Mouse (Mus musculus): ENCODE results near the gene 1700017N19Rik. TPM values are rescaled to one million over a fixed set of nuclear protein-coding genes. Genes with fewer than 3 reads are reported as not detected.
A peak's percentile ranks its signal among the peaks of the same experiment; 100 is the strongest.

1700017N19Rik gene
- polyA plus RNA-seq, 1 experiment from 2014 or later: not detected

- no peak for ATAC-seq (replicated peaks; ENCODE audit: low FRiP score, low read depth)
- no peak overlapping the region for H3K27ac ChIP-seq
- no peak overlapping the region for H3K9ac ChIP-seq (ENCODE audit: low read depth, low read length)
- H3K4me3 ChIP-seq (replicated peaks; ENCODE audit: low read depth, low read length): no peak overlapping the region
- H3K27me3 ChIP-seq (ENCODE audit: insufficient read depth, low read length): no peaks in the 10 kb centered on the region
- no peaks in the 10 kb centered on the region for H3K9me3 ChIP-seq (replicated peaks; ENCODE audit: low read length)
- WGBS: 76% methylated on average over 7 of the region's 7 CpGs
- peaks cover 4% of the 10 kb centered on the region; the same call in 1 of the 2 replicates for H3K36me3 ChIP-seq (ENCODE audit: insufficient read depth, low read length)
- H3K4me2 ChIP-seq (ENCODE audit: low read length): no peak overlapping the region
- no peak for DNase-seq (ENCODE audit: low spot score)
- no peak for TF ChIP-seq CTCF (IDR thresholded peaks at IDR 0.05; ENCODE audit: low read depth)
- no peaks in the 10 kb centered on the region for H3K4me1 ChIP-seq (replicated peaks; ENCODE audit: insufficient read depth, low read length)
These were observed 15.0 kb upstream of the 1700017N19Rik start for GRCm38 (mm10) chr10:100575294-100575693.

DNA sequence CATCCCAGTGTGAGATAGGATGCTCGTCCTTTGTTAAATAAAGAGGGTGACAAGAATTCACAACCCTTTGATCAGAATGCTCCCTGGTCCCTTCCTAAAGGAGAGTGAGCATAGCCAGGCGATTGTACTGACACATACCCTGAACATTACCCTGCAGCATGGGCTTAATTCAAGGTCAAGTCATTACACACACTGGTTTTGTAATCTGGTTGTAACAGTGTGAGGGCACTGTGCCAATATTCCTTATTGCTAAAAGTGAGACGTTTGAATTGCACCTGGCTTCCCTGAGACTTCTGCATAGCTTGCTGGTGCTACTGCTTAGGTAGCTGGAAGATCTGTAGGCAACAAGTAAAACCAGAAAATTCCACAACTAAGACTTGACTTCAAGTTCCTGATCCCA lies 6.1 kb upstream of the 1700017N19Rik start:
- WGBS: 91% methylated on average over 3 of the region's 3 CpGs
- TF ChIP-seq CTCF (IDR thresholded peaks at IDR 0.05; ENCODE audit: low read depth): no peak
- Histone ChIP-seq H3K9ac (ENCODE audit: low read depth, low read length) (no peak overlapping the region), H3K36me3 (ENCODE audit: insufficient read depth, low read length) (no peaks in the 10 kb centered on the region), H3K9me3 (replicated peaks; ENCODE audit: low read length) (no peaks in the 10 kb centered on the region), H3K4me2 (ENCODE audit: low read length) (no peak overlapping the region), H3K27me3 (ENCODE audit: insufficient read depth, low read length) (no peaks in the 10 kb centered on the region), H3K4me3 (replicated peaks; ENCODE audit: low read depth, low read length) (no peak overlapping the region), H3K27ac (no peak overlapping the region), H3K4me1 (replicated peaks; ENCODE audit: insufficient read depth, low read length) (no peaks in the 10 kb centered on the region; the same call in 1 of the 2 replicates)
- ATAC-seq (replicated peaks; ENCODE audit: low FRiP score, low read depth) (no peak), DNase-seq (ENCODE audit: low spot score) (no peak)

- H3K9ac ChIP-seq (ENCODE audit: low read depth, low read length): peak overlapping the region; percentile 70
- no peak overlapping the region for H3K27ac ChIP-seq
- 32% methylated on average over 7 of the region's 7 CpGs for WGBS
- DNase-seq (ENCODE audit: low spot score) (no peak), ATAC-seq (replicated peaks; ENCODE audit: low FRiP score, low read depth) (peak; percentile 47)
- no peak for TF ChIP-seq CTCF (IDR thresholded peaks at IDR 0.05; ENCODE audit: low read depth)
- H3K9me3 ChIP-seq (replicated peaks; ENCODE audit: low read length): no peaks in the 10 kb centered on the region
- H3K36me3 ChIP-seq (ENCODE audit: insufficient read depth, low read length): no peaks in the 10 kb centered on the region
- no peaks in the 10 kb centered on the region; the same call in 1 of the 2 replicates for H3K4me1 ChIP-seq (replicated peaks; ENCODE audit: insufficient read depth, low read length)
- H3K27me3 ChIP-seq (ENCODE audit: insufficient read depth, low read length): no peaks in the 10 kb centered on the region
- H3K4me2 ChIP-seq (ENCODE audit: low read length): peak overlapping the region; percentile 69
- H3K4me3 ChIP-seq (replicated peaks; ENCODE audit: low read depth, low read length): peak overlapping the region; percentile 82
These were observed 1.8 kb upstream of the 1700017N19Rik start for GRCm38 (mm10) chr10:100588524-100588923.

- no peaks in the 10 kb centered on the region for H3K9me3 ChIP-seq (replicated peaks; ENCODE audit: low read length)
- H3K4me3 ChIP-seq (replicated peaks; ENCODE audit: low read depth, low read length): peak overlapping the region; percentile 82
- H3K36me3 ChIP-seq (ENCODE audit: insufficient read depth, low read length): no peaks in the 10 kb centered on the region
- H3K4me1 ChIP-seq (replicated peaks; ENCODE audit: insufficient read depth, low read length): no peaks in the 10 kb centered on the region; the same call in 1 of the 2 replicates
- WGBS: under 1% methylated on average over 31 of the region's 31 CpGs
- ATAC-seq (replicated peaks; ENCODE audit: low FRiP score, low read depth): peak; percentile 98
- no peak for TF ChIP-seq CTCF (IDR thresholded peaks at IDR 0.05; ENCODE audit: low read depth)
- peak overlapping the region; percentile 69 for H3K4me2 ChIP-seq (ENCODE audit: low read length)
- H3K27me3 ChIP-seq (ENCODE audit: insufficient read depth, low read length): no peaks in the 10 kb centered on the region
- H3K9ac ChIP-seq (ENCODE audit: low read depth, low read length): peak overlapping the region; percentile 70
- no peak overlapping the region for H3K27ac ChIP-seq
- peak; percentile 89 for DNase-seq (ENCODE audit: low spot score)
These were observed 1.3 kb upstream of the 1700017N19Rik start for GRCm38 (mm10) chr10:100588932-100589388.

GRCm38 (mm10) chr10:100598339-100598738 lies 8.1 kb downstream of the 1700017N19Rik start:
- H3K4me1 ChIP-seq (replicated peaks; ENCODE audit: insufficient read depth, low read length): no peaks in the 10 kb centered on the region
- H3K27ac ChIP-seq: no peak overlapping the region
- no peak overlapping the region for H3K4me2 ChIP-seq (ENCODE audit: low read length)
- H3K9me3 ChIP-seq (replicated peaks; ENCODE audit: low read length): no peaks in the 10 kb centered on the region
- WGBS: 30% methylated on average over 3 of the region's 3 CpGs
- ATAC-seq (replicated peaks; ENCODE audit: low FRiP score, low read depth) (peak; percentile 66; the same call in 1 of the 2 replicates), DNase-seq (ENCODE audit: low spot score) (peak; percentile 56)
- no peak overlapping the region for H3K4me3 ChIP-seq (replicated peaks; ENCODE audit: low read depth, low read length)
- no peaks in the 10 kb centered on the region for H3K27me3 ChIP-seq (ENCODE audit: insufficient read depth, low read length)
- no peak for TF ChIP-seq CTCF (IDR thresholded peaks at IDR 0.05; ENCODE audit: low read depth)
- H3K36me3 ChIP-seq (ENCODE audit: insufficient read depth, low read length): no peaks in the 10 kb centered on the region
- H3K9ac ChIP-seq (ENCODE audit: low read depth, low read length): no peak overlapping the region

- ATAC-seq (replicated peaks; ENCODE audit: low FRiP score, low read depth) (no peak), DNase-seq (ENCODE audit: low spot score) (no peak)
- no peaks in the 10 kb centered on the region for H3K27me3 ChIP-seq (ENCODE audit: insufficient read depth, low read length)
- no peaks in the 10 kb centered on the region for H3K36me3 ChIP-seq (ENCODE audit: insufficient read depth, low read length)
- no peaks in the 10 kb centered on the region for H3K9me3 ChIP-seq (replicated peaks; ENCODE audit: low read length)
- H3K4me3 ChIP-seq (replicated peaks; ENCODE audit: low read depth, low read length): no peak overlapping the region
- no peak for TF ChIP-seq CTCF (IDR thresholded peaks at IDR 0.05; ENCODE audit: low read depth)
- H3K27ac ChIP-seq: no peak overlapping the region
- 91% methylated on average over 9 of the region's 9 CpGs for WGBS
- no peak overlapping the region for H3K9ac ChIP-seq (ENCODE audit: low read depth, low read length)
- no peak overlapping the region for H3K4me2 ChIP-seq (ENCODE audit: low read length)
- no peaks in the 10 kb centered on the region for H3K4me1 ChIP-seq (replicated peaks; ENCODE audit: insufficient read depth, low read length)
These were observed 13.2 kb downstream of the 1700017N19Rik start for GRCm38 (mm10) chr10:100603511-100603910.

DNA sequence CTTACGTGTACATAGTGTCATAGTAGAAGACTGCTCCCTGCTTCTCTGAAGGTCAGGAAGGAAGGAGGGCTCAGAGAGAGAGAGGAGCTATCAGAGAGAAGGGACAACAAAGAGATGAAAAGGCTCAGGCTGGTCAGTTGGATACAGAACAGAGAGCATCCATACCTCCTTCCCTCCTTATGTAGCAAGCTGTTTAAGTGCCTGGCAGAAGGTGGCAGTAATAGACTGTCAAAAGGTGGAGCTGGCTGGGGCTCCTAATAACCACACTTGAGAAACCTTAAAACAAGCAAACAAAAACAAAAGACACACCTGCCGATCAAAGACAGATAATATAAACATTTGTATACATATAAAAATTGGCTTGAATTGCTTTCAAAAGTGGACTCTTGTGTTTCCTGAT lies 14.0 kb downstream of the 1700017N19Rik start:
- no peaks in the 10 kb centered on the region for H3K4me1 ChIP-seq (replicated peaks; ENCODE audit: insufficient read depth, low read length)
- no peaks in the 10 kb centered on the region for H3K36me3 ChIP-seq (ENCODE audit: insufficient read depth, low read length)
- peak; percentile 22 for DNase-seq (ENCODE audit: low spot score)
- no peaks in the 10 kb centered on the region for H3K9me3 ChIP-seq (replicated peaks; ENCODE audit: low read length)
- no peak overlapping the region for H3K4me2 ChIP-seq (ENCODE audit: low read length)
- no peaks in the 10 kb centered on the region for H3K27me3 ChIP-seq (ENCODE audit: insufficient read depth, low read length)
- H3K27ac ChIP-seq: no peak overlapping the region
- no peak for ATAC-seq (replicated peaks; ENCODE audit: low FRiP score, low read depth)
- WGBS: 52% methylated on average over 2 of the region's 2 CpGs
- no peak overlapping the region for H3K4me3 ChIP-seq (replicated peaks; ENCODE audit: low read depth, low read length)
- TF ChIP-seq CTCF (IDR thresholded peaks at IDR 0.05; ENCODE audit: low read depth): peak; percentile 56
- H3K9ac ChIP-seq (ENCODE audit: low read depth, low read length): no peak overlapping the region
